Mouse (Mus musculus) induced T-regulatory cell, adult 2 months (primary cell): Measurements from ENCODE around the gene Mrpl37.

ENCODE experiments used
- DNase-seq: peaks from one replicate; pipeline ENCODE4 v3.0.0-alpha.2; 2012; ENCODE audit warnings: low read depth

Gene Mrpl37

DNA sequence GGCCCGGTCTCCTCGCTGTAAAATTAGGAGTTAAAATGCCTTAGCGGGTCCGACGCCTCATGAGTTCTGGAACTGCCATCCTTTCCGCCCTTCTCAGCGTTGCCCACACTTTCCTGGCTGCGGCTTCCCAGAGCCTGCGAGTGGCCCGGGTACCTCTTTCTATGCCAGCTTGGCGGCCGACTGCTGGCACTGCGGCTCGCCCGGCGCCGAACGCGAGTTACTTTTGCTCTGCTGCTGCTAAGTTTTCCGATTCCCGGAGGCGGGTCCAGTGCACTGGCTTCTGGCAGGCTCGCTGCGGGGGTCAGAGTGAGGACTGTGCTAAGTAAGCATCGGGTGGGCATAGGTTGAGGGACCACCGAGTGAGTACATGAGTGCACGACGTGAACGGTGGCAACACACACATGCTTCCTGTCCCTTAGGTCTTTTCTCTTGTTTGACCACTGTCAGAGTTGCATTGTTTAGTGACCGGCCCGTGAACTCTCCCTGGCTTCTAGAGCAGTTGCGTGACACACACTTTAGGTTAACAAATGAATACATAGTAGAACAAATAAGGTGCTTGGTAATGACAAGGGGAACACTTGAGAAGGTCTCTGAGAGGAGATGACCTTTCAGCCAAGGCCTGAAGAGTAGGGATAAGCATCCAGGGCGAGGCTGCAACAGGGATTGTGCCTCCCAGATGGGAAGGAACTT lies 628 bp upstream of the Mrpl37 start:
- DNase-seq, result no peak

DNA sequence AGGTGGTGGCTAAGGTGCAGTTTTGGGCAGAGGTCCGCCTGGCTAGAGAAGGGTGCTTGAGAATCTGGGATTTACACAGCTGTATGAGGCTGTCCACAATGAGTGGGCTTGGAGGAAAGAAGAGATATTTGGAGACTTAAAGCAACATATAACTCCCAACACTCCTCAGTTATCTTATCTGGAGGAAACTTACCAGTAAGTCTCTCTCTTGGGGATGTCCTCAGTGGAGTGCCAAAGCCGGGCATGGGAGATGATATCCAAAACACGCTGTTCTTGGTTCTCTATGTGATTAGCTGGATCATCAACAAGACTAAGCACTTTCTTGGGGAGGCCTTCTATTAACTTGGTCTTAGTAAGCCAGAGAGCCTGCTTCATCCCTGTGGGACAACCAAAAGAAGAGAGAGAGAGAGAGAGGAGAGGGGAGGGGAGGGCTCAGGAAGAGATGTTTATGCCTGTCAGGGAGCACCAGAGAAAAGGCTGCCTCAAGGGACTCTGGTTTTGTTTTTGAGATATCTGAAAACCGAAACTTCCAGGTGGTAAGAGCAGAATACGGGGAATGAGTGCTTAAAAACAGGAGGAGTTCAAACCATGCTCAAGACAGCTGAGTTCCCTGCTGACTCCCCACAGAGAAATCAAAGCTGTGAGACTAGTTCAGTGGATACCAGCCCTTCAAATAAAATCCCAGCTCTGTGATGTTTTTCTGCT lies 2.1 kb downstream of the Mrpl37 start:
- DNase-seq, result no peak

GRCm38 (mm10) chr4:107063214-107063613 lies 3.5 kb downstream of the Mrpl37 start:
- DNase-seq, result no peak

DNA sequence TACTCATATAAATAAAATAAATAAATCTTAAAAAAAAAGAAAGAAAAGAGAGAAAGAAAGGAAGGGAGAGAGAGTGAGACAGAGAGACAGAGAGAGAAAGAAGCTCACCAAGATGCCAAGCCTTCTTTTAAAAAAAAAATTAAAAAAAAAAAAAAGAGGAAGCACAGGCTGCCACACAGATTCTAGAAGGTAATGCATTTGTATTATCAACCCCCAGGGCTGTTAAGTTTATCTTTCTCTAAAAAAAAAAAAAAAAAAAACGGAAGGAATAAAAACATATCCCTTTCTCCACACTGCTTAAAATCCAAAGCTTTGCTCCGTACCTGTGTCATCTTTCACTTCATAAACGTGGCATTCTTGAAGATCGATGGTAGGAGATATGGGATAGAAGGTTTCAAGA lies 5.1 kb downstream of the Mrpl37 start:
- DNase-seq, result no peak

DNA sequence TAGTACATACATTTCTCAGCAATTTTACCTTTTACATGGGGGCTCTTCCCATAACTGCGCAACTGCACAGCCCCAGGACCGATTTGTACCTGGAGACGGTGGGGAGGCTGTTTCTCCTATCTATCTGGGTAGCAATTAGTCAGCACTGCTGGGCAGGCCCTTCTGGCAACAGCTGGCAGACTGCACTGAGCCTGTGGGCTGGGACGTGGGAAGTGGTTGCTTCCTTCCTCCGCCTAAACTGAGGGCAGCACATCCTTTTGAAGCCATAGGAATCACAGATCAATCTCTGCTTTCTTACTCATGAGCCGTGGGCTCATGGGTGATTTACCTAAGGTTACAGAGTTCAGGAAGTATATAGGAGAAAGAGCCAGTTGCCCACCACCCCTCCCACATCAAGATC lies 7.9 kb downstream of the Mrpl37 start:
- DNase-seq, result no peak

DNA sequence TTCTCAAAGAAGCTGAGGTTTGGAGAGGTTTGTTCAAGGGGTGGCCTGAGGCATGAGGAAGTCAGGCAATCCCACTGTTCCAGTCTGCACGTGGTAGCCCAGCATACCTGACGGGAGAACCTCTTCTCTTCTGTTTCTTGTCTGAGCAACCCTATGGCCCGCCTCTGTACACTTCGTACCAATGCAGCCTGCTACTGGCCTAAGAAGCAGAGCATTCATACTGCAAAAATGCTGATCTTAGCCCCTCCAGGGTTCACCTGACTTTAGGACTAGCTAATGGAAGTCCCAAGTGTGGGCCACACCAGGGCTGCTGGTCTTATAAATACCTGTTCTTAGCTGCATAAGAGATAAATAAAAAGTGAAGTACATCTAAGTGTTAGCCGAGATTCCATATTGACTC lies 8.3 kb downstream of the Mrpl37 start:
- DNase-seq, result no peak

DNA sequence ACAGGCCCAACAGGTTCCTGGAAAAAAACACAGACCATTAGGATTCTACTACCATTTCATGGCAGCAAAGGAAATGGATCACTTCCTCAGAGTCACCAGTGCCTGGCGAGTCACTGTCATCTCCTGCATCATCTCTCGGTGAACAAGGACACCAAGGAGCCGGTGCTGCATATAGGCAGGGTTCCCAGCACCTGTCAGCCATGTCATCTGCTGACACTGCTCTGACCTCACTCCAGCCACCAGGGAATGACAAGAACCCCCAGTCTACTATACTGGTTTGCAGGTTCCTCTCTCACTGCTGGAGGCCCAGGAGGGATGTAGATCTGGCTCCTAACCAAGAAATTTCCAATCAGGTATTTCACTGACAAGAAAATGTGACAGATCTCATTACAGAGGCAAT lies 10.6 kb downstream of the Mrpl37 start:
- no peak for DNase-seq

GRCm38 (mm10) chr4:107052962-107053553 lies 13.6 kb downstream of the Mrpl37 start:
- DNase-seq, result no peak

DNA sequence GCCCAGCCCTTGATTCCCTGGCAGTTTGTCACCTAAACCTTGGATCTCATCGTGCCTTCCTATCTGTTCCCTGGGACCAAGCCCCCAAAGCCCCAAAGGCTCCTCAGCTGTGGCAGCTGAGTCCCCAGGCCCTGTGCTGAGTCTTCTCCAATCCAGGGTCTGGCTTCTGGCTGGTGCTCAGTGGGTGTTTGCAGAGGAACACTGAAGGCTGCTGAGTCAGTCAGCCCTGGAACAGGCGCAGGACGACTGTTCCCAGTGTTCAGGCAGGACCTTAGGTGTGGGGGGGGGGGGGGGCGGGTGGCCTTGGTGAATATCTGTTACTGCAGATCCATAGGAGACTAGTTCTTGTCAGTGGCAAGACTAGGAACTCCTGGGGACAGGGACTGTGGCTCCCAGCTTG lies 14.8 kb downstream of the Mrpl37 start:
- no peak for DNase-seq

DNA sequence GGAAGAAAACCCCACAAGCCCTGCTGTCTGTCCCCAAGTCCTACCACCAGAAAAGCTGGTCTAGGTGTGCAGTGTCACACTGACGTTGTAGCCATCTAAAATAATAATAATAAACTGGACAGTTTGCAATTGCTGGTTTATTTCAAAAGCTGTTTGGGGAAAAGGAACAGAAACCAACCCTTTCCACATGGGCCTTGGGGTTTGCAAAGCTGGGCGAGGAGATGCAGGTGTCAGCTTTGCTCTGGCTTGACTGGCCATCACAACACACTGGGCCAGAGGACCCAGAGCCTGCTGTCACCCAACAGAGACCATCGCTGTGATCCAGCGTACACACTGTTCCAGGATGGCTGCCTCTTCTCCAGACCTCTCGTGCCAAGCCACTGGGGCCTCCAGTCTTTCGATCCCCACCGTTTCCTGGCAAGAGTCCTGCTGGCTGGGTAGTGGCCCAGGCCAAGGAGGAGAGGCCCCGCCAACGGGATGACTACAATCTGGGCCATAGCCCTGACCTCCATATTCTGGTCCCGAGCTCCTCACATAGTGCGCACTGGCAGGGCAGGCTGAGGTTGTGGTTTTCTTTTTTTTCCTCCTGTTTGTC lies 18.0 kb downstream of the Mrpl37 start:
- no peak for DNase-seq

DNA sequence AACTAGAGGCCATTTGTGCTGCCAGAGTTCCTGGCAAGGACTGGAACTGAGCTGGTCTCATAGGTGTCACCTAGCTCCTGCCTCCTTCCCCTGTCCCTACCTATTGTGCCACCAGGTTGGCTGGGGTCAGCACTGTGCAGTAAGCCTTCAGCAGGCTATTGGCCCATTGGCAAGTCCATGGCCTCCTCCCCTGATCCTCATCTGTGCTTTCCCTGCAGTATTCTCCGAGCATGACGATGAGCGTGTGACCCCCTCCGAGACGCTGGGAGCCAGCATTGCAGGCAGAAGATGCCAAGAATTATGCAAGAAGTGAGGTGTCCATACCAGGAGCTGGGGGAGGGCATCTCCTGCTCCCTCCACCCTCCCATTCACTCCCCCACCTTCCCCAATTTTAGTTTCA lies 18.9 kb downstream of the Mrpl37 start:
- no peak for DNase-seq

DNA sequence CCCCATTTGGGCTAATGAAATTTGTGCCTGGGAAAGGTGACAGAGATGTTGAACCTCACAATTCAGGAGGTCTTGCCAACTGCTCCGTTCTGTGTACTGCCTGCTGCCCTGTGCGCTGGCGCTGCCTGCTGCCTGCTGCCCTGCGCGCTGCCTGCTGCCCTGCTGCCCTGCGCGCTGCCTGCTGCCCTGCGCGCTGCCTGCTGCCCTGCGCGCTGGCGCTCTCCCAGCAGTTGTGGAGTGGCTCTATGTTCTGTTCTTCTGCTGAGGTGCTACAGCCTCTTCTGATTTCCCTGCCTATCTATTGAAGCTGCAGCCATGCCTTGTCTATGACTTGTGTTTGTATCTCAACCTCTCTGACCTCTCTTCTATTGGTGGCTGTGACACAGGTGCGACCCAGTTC lies 21.5 kb downstream of the Mrpl37 start:
- no peak for DNase-seq

DNA sequence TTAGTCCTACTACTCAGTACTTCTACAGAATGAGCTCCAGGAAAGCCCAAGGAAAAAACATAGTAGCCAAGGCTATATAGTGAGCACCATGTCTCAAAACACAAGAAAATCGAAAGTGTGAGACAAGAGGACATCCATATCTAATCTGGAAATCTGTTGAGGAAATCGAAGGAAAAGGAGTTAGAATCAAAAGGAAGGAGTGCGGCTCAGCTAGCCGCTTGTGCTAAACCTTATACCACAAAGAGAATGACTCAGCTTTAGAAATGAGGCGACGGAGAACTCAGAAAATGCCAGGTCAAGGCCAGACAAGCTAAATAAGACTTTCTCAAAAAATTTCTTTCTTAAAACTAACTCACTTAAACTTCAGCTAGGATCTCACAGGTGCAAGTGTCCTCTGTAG lies 24.4 kb downstream of the Mrpl37 start:
- no peak for DNase-seq

DNA sequence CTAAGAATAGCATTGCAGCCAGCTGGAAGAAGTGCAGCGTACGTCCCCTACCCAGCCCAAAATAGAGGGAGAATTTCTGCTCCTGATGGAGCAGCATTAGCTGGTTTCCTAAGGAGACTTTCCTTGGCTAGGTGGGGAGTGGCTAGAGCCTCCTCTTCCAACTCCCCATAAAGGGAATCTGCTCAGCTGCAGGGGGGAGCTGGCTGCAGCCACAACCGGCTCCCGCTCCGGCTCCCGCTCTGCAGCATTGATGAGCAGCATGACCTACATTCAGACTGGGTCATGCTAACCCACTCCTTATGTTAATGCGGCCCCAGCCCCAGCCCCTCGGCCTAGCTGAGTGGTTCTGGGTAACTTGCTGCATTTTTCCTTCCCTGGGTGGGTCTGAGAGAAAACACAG lies 27.4 kb downstream of the Mrpl37 start:
- no peak for DNase-seq

- no peak for DNase-seq
Measured at GRCm38 (mm10) chr4:107038303-107038702, 28.4 kb downstream of the Mrpl37 start.

GRCm38 (mm10) chr4:107036985-107037384 lies 29.7 kb downstream of the Mrpl37 start:
- DNase-seq, result no peak

DNA sequence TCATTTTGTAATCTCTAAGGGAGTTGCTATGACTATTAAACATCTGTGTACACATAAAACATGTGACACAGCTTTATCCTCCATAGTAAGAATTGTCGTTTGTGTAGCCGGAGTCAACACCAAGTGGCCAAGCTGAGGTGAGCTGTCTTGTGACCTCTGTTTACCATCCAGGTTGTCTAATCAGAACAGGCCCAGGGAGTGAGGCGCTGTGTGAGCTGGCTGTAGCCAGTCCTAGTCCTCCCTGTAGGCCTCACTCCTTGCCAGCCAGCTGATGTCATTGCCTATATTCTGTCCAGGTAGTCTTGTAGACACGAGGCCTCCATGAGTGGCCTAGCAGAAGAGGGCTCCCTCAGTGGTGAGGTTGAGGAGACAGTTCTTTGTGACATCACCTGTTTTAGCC lies 31.0 kb downstream of the Mrpl37 start:
- no peak for DNase-seq

GRCm38 (mm10) chr4:107026451-107026850 lies 40.2 kb downstream of the Mrpl37 start:
- DNase-seq, result no peak

GRCm38 (mm10) chr4:107025369-107025768 lies 41.3 kb downstream of the Mrpl37 start:
- DNase-seq, result no peak

GRCm38 (mm10) chr4:107024899-107025298 lies 41.8 kb downstream of the Mrpl37 start:
- no peak for DNase-seq

GRCm38 (mm10) chr4:107021464-107021863 lies 45.2 kb downstream of the Mrpl37 start:
- no peak for DNase-seq

DNA sequence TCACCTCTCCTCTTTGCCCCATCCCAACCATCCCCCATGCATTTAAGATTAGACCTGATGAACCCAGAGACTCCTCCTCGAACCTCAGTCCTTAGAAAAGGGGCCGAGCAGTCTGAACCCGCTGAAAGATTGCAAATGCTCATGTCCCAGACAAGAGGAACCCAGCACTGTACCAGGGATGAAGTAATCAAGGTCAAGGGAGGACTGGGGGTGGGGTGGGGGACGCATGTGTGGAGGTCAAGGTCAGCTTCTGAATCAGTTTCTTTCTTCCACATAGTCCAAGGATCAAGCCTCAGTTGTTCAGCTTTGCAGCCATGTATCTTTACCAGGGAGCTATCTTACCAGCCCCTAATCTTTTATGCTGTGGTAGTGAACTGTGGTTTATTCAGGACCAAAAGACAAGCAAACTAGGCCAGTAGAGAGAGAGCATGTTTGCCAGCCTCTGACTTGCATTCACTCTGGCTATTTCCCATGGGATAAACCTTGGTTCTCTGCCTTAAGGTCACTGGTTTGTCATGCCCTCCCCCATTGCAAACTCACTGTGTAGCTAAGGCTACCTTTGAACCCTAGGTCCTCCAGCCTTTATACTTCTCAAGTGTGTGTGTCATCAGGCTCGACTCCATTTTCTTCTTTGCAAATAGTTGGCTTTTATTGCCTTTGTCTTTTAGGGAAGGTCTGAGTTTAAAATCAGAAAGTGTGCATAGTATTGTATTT lies 46.2 kb downstream of the Mrpl37 start:
- no peak for DNase-seq

- DNase-seq, result no peak
Measured at GRCm38 (mm10) chr4:107019027-107019426, 47.6 kb downstream of the Mrpl37 start.
